Mouse (Mus musculus): ENCODE measurements at regions not wholly inside any gene's neighbourhood (a gene's known extent, or its start where the extent isn't known, plus 50 kb on each side); places are given as distances from the start of the nearest gene placed in this dataset.

DNA sequence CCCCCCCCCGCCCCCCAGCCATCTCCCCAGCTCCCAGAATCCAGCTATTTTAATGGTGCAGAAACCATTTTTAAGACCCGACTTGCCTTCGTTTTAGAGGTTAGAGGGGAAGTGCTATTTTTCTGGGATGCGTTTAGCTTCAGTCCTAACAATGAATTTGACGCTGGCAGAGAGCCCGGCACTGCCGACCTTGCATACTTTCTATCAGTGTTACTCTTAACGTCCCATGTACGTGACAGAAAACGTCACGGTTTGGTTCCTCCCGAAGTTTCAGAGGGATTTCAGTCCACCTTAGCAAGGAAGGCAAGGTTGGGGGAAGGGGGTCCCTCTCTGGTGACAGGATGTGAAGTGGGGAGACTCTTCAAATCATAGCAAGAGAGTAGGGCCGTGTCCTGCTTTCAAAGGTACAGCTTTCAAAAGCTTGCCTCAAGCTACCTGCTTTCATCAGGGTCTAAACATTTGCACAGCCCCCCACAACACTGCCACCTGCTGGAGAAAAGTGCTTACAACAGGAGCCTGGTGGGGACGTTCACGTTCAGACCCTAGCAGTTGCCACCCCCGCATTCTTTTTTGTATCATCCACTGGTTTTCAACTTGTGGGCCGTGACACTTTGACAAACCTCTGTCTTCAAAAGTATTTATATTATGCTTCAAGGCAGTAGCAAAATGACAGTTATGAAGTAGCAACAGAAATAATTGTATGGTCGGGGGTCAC, 157.4 kb upstream of the Gm10131 start:
- no peak for TF ChIP-seq CTCF (IDR thresholded peaks at IDR 0.05; ENCODE audit: insufficient read depth, low read depth, low read length)
- no peak for TF ChIP-seq POLR2A (IDR thresholded peaks at IDR 0.05; ENCODE audit: insufficient read depth, low read depth, low read length)

GRCm38 (mm10) chr8:34254978-34255377, 143.4 kb upstream of the Gm10131 start:
- H3K4me1 ChIP-seq (ENCODE audit: control insufficient read depth, insufficient read depth, low read length), result no peaks in the 10 kb centered on the region
- TF ChIP-seq CTCF (IDR thresholded peaks at IDR 0.05; ENCODE audit: insufficient read depth, low read depth, low read length) (no peak), POLR2A (IDR thresholded peaks at IDR 0.05; ENCODE audit: insufficient read depth, low read depth, low read length) (no peak)
- no peak overlapping the region for H3K27ac ChIP-seq (ENCODE audit: insufficient read depth, low read depth, low read length)
- no peak overlapping the region for H3K4me3 ChIP-seq (ENCODE audit: insufficient read depth, low read depth, low read length)
- 85% methylated on average over 2 of the region's 2 CpGs for WGBS

More for the DNA sequence above, 157.4 kb upstream of the Gm10131 start:
- Histone ChIP-seq H3K4me1 (ENCODE audit: control insufficient read depth, insufficient read depth, low read length) (no peaks in the 10 kb centered on the region), H3K4me3 (ENCODE audit: insufficient read depth, low read depth, low read length) (no peak overlapping the region), H3K27ac (ENCODE audit: insufficient read depth, low read depth, low read length) (no peak overlapping the region)
- WGBS, result 82% methylated on average over 18 of the region's 18 CpGs

GRCm38 (mm10) chr8:34251934-34252333, 140.4 kb upstream of the Gm10131 start:
- WGBS, result 91% methylated on average over 7 of the region's 7 CpGs
- Histone ChIP-seq H3K4me3 (ENCODE audit: insufficient read depth, low read depth, low read length) (no peak overlapping the region), H3K4me1 (ENCODE audit: control insufficient read depth, insufficient read depth, low read length) (no peaks in the 10 kb centered on the region), H3K27ac (ENCODE audit: insufficient read depth, low read depth, low read length) (no peak overlapping the region)
- TF ChIP-seq CTCF (IDR thresholded peaks at IDR 0.05; ENCODE audit: insufficient read depth, low read depth, low read length) (no peak), POLR2A (IDR thresholded peaks at IDR 0.05; ENCODE audit: insufficient read depth, low read depth, low read length) (no peak)

DNA sequence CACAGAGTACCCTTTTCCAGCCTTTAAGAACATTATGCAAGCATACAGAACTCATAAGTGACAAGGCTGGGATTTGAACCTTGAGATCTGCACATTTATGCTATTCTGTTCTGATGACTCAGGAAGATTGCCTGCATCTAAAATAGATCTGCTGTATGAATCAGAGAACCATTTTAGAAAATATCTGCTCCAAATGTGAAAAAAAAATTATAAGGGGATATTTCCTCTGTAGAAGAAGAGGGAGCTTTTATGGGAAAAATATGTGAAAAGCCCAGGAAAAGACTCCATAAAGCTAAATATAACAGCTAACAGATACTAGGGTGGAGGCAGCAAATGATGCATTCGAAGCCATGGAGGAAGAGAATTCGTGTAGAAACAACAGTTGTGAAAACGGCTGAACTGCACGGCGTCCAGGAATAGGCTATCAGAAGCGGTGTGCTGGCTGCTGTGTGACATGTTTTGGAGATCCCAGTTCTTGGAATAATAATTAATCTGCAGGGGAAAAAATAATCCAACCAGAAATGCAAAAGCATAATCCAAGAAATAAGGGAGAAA, 127.9 kb upstream of the Gm10131 start:
- Histone ChIP-seq H3K27ac (ENCODE audit: insufficient read depth, low read depth, low read length) (no peak overlapping the region), H3K4me3 (ENCODE audit: insufficient read depth, low read depth, low read length) (no peak overlapping the region), H3K4me1 (ENCODE audit: control insufficient read depth, insufficient read depth, low read length) (no peaks in the 10 kb centered on the region)
- TF ChIP-seq CTCF (IDR thresholded peaks at IDR 0.05; ENCODE audit: insufficient read depth, low read depth, low read length) (no peak), POLR2A (IDR thresholded peaks at IDR 0.05; ENCODE audit: insufficient read depth, low read depth, low read length) (no peak)
- WGBS, result 63% methylated on average over 6 of the region's 6 CpGs

- H3K4me1 ChIP-seq (ENCODE audit: control insufficient read depth, insufficient read depth, low read length), result no peaks in the 10 kb centered on the region
- 92% methylated on average over 4 of the region's 4 CpGs for WGBS
- no peak overlapping the region for H3K27ac ChIP-seq (ENCODE audit: insufficient read depth, low read depth, low read length)
- TF ChIP-seq POLR2A (IDR thresholded peaks at IDR 0.05; ENCODE audit: insufficient read depth, low read depth, low read length) (no peak), CTCF (IDR thresholded peaks at IDR 0.05; ENCODE audit: insufficient read depth, low read depth, low read length) (no peak)
- no peak overlapping the region for H3K4me3 ChIP-seq (ENCODE audit: insufficient read depth, low read depth, low read length)
These were observed 122.2 kb upstream of the Gm10131 start for GRCm38 (mm10) chr8:34233705-34234104.

DNA sequence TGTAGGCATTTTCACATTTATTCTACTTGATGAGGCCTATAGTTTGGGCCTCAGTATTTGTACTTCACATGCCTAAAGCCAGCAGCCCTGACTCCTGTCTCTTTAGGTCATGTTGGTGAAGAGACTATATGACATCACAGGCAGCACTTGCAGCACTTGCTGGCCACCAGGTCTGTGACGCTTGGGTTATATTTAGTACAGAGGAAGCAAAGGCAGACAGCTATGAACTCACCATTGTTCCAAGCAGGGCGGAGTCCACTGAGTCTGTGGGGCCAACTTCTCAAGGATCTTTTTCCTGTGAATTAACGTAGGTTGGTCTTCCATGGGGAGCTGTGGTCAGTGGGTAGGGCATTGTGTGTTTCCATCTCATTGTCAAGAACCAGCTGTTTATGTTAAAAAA, 117.9 kb upstream of the Gm10131 start:
- WGBS, result 86% methylated on average over 3 of the region's 3 CpGs
- Histone ChIP-seq H3K4me3 (ENCODE audit: insufficient read depth, low read depth, low read length) (no peak overlapping the region), H3K4me1 (ENCODE audit: control insufficient read depth, insufficient read depth, low read length) (no peaks in the 10 kb centered on the region; the same call in 1 of the 2 replicates), H3K27ac (ENCODE audit: insufficient read depth, low read depth, low read length) (no peak overlapping the region)
- no peak for TF ChIP-seq POLR2A (IDR thresholded peaks at IDR 0.05; ENCODE audit: insufficient read depth, low read depth, low read length)
- TF ChIP-seq CTCF (IDR thresholded peaks at IDR 0.05; ENCODE audit: insufficient read depth, low read depth, low read length), result no peak

DNA sequence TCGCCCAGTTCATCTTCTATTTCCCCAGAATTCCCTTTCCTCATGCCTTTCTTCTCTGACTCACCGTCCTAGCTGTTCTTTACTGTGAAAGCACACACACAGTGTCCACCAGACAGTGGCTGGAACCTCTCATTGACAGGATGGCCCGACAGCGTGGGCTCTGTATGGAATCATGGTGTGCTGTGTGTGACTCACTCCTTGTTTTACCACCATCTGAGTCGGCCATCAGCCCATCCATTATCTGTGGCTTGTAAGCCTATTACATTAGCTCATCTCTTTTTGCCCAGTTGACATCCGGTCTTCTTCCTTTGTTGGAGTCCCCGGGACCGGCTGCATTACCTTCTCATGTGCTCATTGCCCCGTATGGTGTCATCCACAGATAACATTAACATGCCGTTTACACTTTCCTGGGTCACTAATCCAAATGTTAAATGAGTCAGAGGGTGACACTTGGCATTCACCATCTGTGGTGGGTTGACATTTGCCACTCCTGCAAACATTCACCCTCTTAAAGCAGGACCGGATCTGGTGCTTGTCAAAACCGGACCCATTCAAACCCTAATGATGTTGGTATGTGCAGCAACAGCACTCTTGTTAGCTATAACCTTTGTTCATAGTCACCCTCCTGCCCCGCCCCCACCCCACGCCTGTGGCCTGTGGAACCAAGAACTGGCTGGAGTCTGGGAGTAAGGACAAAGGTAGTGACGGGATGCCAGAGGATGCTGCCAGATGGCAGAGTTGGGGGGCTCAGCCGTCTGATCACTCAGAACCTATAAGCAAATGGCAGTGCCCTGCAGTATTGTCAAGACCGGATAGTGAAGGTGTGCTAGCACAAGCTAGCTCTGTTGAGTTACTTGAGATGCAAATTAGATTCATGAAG, 113.7 kb upstream of the Gm10131 start:
- Histone ChIP-seq H3K4me3 (ENCODE audit: insufficient read depth, low read depth, low read length) (no peak overlapping the region), H3K4me1 (ENCODE audit: control insufficient read depth, insufficient read depth, low read length) (no peaks in the 10 kb centered on the region; the same call in 1 of the 2 replicates), H3K27ac (ENCODE audit: insufficient read depth, low read depth, low read length) (no peak overlapping the region)
- TF ChIP-seq POLR2A (IDR thresholded peaks at IDR 0.05; ENCODE audit: insufficient read depth, low read depth, low read length), result no peak
- TF ChIP-seq CTCF (IDR thresholded peaks at IDR 0.05; ENCODE audit: insufficient read depth, low read depth, low read length), result no peak
- 79% methylated on average over 17 of the region's 17 CpGs for WGBS

DNA sequence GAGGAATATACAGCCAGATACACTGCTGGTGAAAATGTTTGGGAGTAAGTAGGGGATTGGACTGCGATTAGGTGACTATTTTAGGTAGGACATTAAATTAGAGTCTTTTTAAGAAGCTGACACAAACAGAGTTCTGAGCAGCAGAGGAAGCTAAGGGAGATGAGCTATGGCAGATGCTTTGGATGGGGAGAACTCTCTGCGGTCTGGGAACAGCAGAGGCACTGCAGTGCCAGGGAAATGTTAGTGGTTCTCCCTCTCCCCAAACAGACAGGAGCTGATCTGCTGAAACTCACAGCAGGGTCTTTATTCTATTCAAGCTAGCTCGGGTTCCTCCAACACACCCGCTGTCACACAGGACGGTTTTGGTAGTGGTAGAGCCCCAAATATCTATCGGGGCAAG, 110.7 kb upstream of the Gm10131 start:
- TF ChIP-seq CTCF (IDR thresholded peaks at IDR 0.05; ENCODE audit: insufficient read depth, low read depth, low read length), result no peak
- Histone ChIP-seq H3K4me3 (ENCODE audit: insufficient read depth, low read depth, low read length) (no peak overlapping the region), H3K27ac (ENCODE audit: insufficient read depth, low read depth, low read length) (no peak overlapping the region), H3K4me1 (ENCODE audit: control insufficient read depth, insufficient read depth, low read length) (no peaks in the 10 kb centered on the region; the same call in 1 of the 2 replicates)
- 62% methylated on average over 6 of the region's 6 CpGs for WGBS
